Mouse (Mus musculus): ENCODE measurements at regions not wholly inside any gene's neighbourhood (a gene's known extent, or its start where the extent isn't known, plus 50 kb on each side); places are given as distances from the start of the nearest gene placed in this dataset.
A peak's percentile ranks its signal among the peaks of the same experiment; 100 is the strongest.

DNA sequence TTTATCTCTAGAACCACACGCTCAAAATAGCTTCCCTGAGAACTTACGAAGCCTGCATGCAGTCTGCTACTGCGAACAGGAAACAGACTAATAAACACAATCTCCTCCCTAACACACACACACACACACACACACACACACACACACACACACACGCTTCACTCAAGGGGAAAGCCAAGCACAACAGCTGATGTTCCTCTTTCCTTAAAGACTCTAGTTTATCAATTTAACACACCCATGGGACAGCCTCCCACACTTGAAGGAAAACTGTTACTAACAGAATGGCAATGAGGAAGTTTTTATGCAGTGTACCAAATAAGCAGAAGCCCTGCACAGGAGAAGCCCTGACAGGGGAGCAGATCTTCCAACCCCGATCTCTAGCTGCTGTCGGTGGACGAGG lies 177.3 kb downstream of the Rybp start:
- no peak for TF ChIP-seq CTCF (conservative IDR thresholded peaks at IDR 0.05)
- H3K27ac ChIP-seq = no peak overlapping the region
- DNase-seq (ENCODE audit: low spot score in 2 of 2) = peak; percentile 21 to 23
- H3K4me3 ChIP-seq = no peak overlapping the region

GRCm38 (mm10) chr6:100109351-100109750 lies 177.9 kb downstream of the Rybp start:
- Histone ChIP-seq H3K4me3 (no peak overlapping the region), H3K27ac (no peak overlapping the region)
- DNase-seq (ENCODE audit: low spot score in 2 of 2) = no peak
- no peak for TF ChIP-seq CTCF (conservative IDR thresholded peaks at IDR 0.05)

- H3K27ac ChIP-seq = no peak overlapping the region
- H3K4me3 ChIP-seq = no peak overlapping the region
- no peak for DNase-seq (ENCODE audit: low spot score in 2 of 2)
- TF ChIP-seq CTCF (conservative IDR thresholded peaks at IDR 0.05) = no peak
Measured at GRCm38 (mm10) chr6:100107508-100107907, 179.8 kb downstream of the Rybp start.

DNA sequence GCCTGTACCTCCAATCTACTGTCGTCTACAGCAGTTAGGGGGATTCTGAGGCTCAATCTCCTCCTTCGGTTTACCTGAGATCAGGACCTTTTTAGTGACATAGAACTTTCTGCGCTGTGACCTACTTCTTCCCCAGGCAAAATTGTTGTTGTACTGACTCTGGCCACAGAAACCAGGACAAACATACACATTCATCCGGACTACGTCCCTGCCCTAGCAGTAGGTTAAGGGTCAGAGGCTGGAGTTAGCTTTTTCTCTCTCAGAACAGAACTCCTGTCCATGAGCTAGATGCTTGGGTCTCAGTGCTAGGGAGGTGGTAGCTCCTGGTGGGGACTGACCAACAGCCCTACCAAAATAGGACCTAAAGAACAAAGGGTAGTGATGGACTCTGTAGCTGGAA lies 180.2 kb downstream of the Rybp start:
- DNase-seq (ENCODE audit: low spot score in 2 of 2) = no peak
- H3K4me3 ChIP-seq = no peak overlapping the region
- no peak overlapping the region for H3K27ac ChIP-seq
- TF ChIP-seq CTCF (conservative IDR thresholded peaks at IDR 0.05) = no peak

- H3K4me3 ChIP-seq = no peak overlapping the region
- H3K27ac ChIP-seq = no peak overlapping the region
- no peak for TF ChIP-seq CTCF (conservative IDR thresholded peaks at IDR 0.05)
- DNase-seq (ENCODE audit: low spot score in 2 of 2) = no peak
Measured at GRCm38 (mm10) chr6:100100565-100101133, 186.6 kb downstream of the Rybp start.

- DNase-seq (ENCODE audit: low spot score in 2 of 2) = no peak
- TF ChIP-seq CTCF (conservative IDR thresholded peaks at IDR 0.05) = no peak
- no peak overlapping the region for H3K27ac ChIP-seq
- no peak overlapping the region for H3K4me3 ChIP-seq
Measured at GRCm38 (mm10) chr6:100096393-100097125, 190.7 kb downstream of the Rybp start.

- DNase-seq (ENCODE audit: low spot score in 2 of 2) = no peak
- Histone ChIP-seq H3K27ac (no peak overlapping the region), H3K4me3 (no peak overlapping the region)
- no peak for TF ChIP-seq CTCF (conservative IDR thresholded peaks at IDR 0.05)
Measured at GRCm38 (mm10) chr6:100094653-100095217, 192.6 kb downstream of the Rybp start.

DNA sequence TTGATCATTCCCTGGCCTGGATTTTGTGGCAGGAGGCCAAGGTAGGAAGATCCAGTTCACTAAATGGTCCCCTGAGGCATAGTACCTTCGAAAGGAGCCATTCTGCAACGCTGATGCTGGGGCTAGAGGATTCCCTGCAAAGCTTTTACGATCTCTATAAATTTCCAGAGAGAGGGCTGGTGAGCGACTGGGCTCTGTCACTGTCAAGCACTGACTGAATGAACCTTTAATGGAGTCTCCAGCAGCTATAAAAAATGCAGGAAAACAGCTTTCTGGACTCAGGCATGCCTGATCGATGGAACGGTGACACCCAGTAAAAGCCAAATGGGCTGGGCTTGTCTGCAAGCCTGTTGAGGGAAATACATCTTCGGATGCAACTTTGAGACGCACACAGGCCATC lies 194.4 kb downstream of the Rybp start:
- TF ChIP-seq CTCF (conservative IDR thresholded peaks at IDR 0.05) = no peak
- DNase-seq (ENCODE audit: low spot score in 2 of 2) = no peak
- no peak overlapping the region for H3K4me3 ChIP-seq
- H3K27ac ChIP-seq = no peak overlapping the region

- DNase-seq (ENCODE audit: low spot score in 2 of 2) = no peak
- no peak overlapping the region for H3K4me3 ChIP-seq
- no peak overlapping the region for H3K27ac ChIP-seq
- no peak for TF ChIP-seq CTCF (conservative IDR thresholded peaks at IDR 0.05)
Measured at GRCm38 (mm10) chr6:100091815-100092214, 195.5 kb downstream of the Rybp start.

DNA sequence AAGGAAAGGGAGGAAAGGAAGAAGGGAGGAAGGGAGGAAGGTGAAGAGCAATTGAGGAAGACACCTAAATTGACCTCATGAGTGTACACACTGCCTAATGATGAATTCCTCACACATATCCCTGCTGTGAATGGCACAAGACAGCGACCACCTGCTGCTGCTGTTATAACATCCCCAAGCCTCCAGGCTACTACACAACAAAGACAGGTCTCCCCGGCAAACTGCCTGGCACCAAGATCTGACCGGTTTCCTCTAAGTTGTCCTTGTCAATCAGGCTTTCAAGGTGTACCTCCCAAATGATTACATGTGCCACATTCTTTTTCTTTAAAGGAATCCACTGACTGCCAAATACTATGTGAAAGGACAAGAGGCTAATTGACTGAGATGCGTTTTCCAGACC lies 198.7 kb downstream of the Rybp start:
- H3K27ac ChIP-seq = no peak overlapping the region
- H3K4me3 ChIP-seq = no peak overlapping the region
- TF ChIP-seq CTCF (conservative IDR thresholded peaks at IDR 0.05) = no peak
- DNase-seq (ENCODE audit: low spot score in 2 of 2) = no peak

GRCm38 (mm10) chr6:100086807-100087206 lies 200.5 kb downstream of the Rybp start:
- no peak for TF ChIP-seq CTCF (conservative IDR thresholded peaks at IDR 0.05)
- no peak for DNase-seq (ENCODE audit: low spot score in 2 of 2)
- no peak overlapping the region for H3K27ac ChIP-seq
- no peak overlapping the region for H3K4me3 ChIP-seq

DNA sequence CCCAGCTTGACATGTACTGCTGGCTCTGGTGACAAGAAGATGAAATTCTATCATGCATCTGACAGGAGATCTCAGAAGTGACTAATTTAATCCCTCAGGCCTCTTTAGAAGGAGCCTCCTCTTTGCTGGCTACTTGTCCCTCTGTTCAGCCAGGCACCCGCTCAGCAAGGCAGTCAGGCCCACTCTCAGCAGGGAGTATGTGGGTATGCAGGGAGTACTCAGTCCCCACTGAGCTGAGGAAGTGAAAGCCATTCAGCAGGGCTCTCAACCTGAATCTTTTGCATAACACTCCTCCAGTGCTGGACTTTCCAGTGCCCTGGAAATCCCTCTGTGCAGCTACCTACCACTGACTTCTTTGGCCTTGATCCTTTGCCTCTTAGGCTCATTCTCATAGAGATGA lies 201.3 kb downstream of the Rybp start:
- no peak for TF ChIP-seq CTCF (conservative IDR thresholded peaks at IDR 0.05)

DNA sequence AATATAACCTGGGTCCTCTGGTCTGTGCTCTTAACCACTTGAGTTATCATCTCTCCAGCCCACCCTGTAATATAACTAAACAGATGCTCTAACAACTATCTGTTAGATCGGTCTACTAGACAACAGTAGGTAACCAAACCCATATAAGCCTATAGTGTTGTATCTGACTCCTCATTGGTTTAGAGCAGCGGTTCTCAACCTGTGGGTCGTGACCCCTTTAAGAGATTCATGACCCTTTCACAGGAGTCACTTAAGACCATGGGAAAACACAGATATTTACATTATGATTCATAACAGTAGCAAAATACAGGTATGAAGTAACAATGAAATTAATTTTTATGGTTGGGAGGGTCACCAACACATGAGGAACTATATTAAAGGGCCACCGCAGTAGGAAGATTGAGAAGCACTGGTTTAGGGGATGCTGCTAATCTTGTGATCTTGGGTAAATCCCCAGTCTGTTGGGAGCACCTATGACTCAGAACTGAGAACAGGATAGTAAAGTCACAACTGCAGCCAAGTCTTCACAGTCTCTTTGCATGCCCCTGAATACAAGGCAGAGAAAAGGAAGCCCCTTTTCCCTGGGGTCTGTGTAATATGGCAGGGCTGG lies 203.3 kb downstream of the Rybp start:
- TF ChIP-seq CTCF (conservative IDR thresholded peaks at IDR 0.05) = no peak
- Histone ChIP-seq H3K27ac (no peak overlapping the region), H3K4me3 (no peak overlapping the region)
- DNase-seq (ENCODE audit: low spot score in 2 of 2) = no peak

More for the DNA sequence above, 201.3 kb downstream of the Rybp start:
- Histone ChIP-seq H3K27ac (no peak overlapping the region), H3K4me3 (no peak overlapping the region)
- no peak for DNase-seq (ENCODE audit: low spot score in 2 of 2)
